Mouse (Mus musculus): ENCODE measurements around the gene Snx10.

GRCm38 (mm10) chr6:51486731-51487130 lies 37.0 kb upstream of the Snx10 start:
- TF ChIP-seq CTCF (IDR thresholded peaks at IDR 0.05; ENCODE audit: control insufficient read depth, insufficient read depth, insufficient read length) (no peak), CEBPB (IDR thresholded peaks at IDR 0.05; ENCODE audit: low read depth) (no peak), USF1 (IDR thresholded peaks at IDR 0.05; ENCODE audit: low read depth) (no peak), MYOD1 (IDR thresholded peaks at IDR 0.05; ENCODE audit: control insufficient read depth, insufficient read length, low read depth) (no peak), MAX (IDR thresholded peaks at IDR 0.05) (no peak), FOSL1 (IDR thresholded peaks at IDR 0.05; ENCODE audit: insufficient read depth, low read length, poor library complexity, severe bottlenecking) (no peak)
